Mouse (Mus musculus) liver, postnatal 0 days (tissue): ENCODE measurements around the gene Amz1. TPM values are rescaled to one million over a fixed set of nuclear protein-coding genes. Genes with fewer than 3 reads are reported as not detected.

Source experiments
- ATAC-seq: fragments of 200-750 bp; cut with Nextera tagmentation; 2 replicates; pipeline ENCODE4 v1.8.0; 2017; ENCODE audit warnings: mild to moderate bottlenecking, moderate library complexity
- DNase-seq: peaks from one replicate; pipeline ENCODE4 v3.0.0-alpha.2; 2016
- H3K27ac ChIP-seq: fragments of 300-500 bp; sonication (generic); 2 replicates; pipeline ENCODE4 v1.5.1; 2014; ENCODE audit warnings: antibody characterized with exemption, moderate library complexity, mild to moderate bottlenecking, low read depth
- H3K27me3 ChIP-seq: fragments of 300-500 bp; sonication (generic); 2 replicates; pipeline ENCODE4 v1.6.1; 2014; ENCODE audit warnings: low read length, control low read depth, mixed read lengths; ENCODE audit not compliant: insufficient read depth
- H3K36me3 ChIP-seq: fragments of 300-500 bp; sonication (generic); replicated peaks from 2 replicates; pipeline ENCODE4 v1.6.1; 2014; ENCODE audit warnings: mild to moderate bottlenecking, control low read depth, low read length, moderate library complexity, mixed read lengths; ENCODE audit not compliant: insufficient read depth
- H3K4me1 ChIP-seq: fragments of 300-500 bp; sonication (generic); 2 replicates; pipeline ENCODE4 v1.6.1; 2014; ENCODE audit warnings: antibody characterized with exemption, mild to moderate bottlenecking, control low read depth; ENCODE audit not compliant: insufficient read depth
- H3K4me2 ChIP-seq: fragments of 300-500 bp; sonication (generic); 2 replicates; pipeline ENCODE4 v1.6.1; 2014; ENCODE audit warnings: low read depth, mild to moderate bottlenecking, low read length, moderate library complexity, mixed read lengths
- H3K4me3 ChIP-seq: fragments of 300-500 bp; sonication (generic); 2 replicates; pipeline ENCODE4 v1.5.1; 2014; ENCODE audit warnings: low read depth, low read length
- H3K9ac ChIP-seq: fragments of 300-500 bp; sonication (generic); replicated peaks from 2 replicates; pipeline ENCODE4 v1.6.1; 2014; ENCODE audit warnings: mild to moderate bottlenecking, moderate library complexity
- H3K9me3 ChIP-seq: fragments of 300-500 bp; sonication (generic); 2 replicates; pipeline ENCODE4 v1.6.1; 2016; ENCODE audit warnings: mild to moderate bottlenecking, control low read depth, low read length, mixed read lengths
- CTCF ChIP-seq: sonication (generic); IDR thresholded peaks from 2 replicates; pipeline ENCODE4 v1.5.1; 2016; ENCODE audit warnings: antibody characterized with exemption, low read depth
- EP300 ChIP-seq: IDR thresholded peaks from 2 replicates; pipeline ENCODE4 v1.6.1; 2016; ENCODE audit warnings: antibody characterized with exemption, low read depth, mild to moderate bottlenecking
- WGBS: fragments of 180-500 bp; shearing (Covaris S2); extraction: QIAGEN DNeasy Blood & Tissue Kit; methylation state at CpG from one replicate; pipeline ENCODE4 v1.1.7; 2014; ENCODE audit not compliant: insufficient replicate concordance; 5-methylcytosine and 5-hydroxymethylcytosine counted together
- polyA plus RNA-seq: library from polyadenylated mRNA; unstranded; fragments of >200 nt; fragmentation: Nextera tagmentation; extraction: Ambion mirVana; gene quantifications from 2 replicates; pipeline ENCODE4 v1.2.1, GENCODE M21; 2015

Gene Amz1
- polyA plus RNA-seq, 1 experiment from 2014 or later, result 2.2 TPM

GRCm38 (mm10) chr5:140790937-140791877 is 67.3 kb downstream of the Amz1 start:
- ATAC-seq, result peak; percentile 53
- H3K9ac ChIP-seq, result 0 out of 2 replicates have a peak overlapping the region, but pooled peaks have one; percentile 6
- no peaks in the 10 kb centered on the region for H3K27me3 ChIP-seq
- H3K4me1 ChIP-seq, result peaks cover 67% of the 10 kb centered on the region
- WGBS, result 45% methylated on average over 9 of the region's 9 CpGs
- H3K4me2 ChIP-seq, result no peak overlapping the region
- H3K9me3 ChIP-seq, result no peaks in the 10 kb centered on the region
- no peaks in the 10 kb centered on the region for H3K36me3 ChIP-seq
- H3K27ac ChIP-seq, result peak overlapping the region; percentile 87
- H3K4me3 ChIP-seq, result no peak overlapping the region
- peak; percentile 76 for DNase-seq
- TF ChIP-seq CTCF, result no peak
- TF ChIP-seq EP300, result no peak

- 47% methylated on average over 5 of the region's 5 CpGs for WGBS
- Histone ChIP-seq H3K9me3 (no peaks in the 10 kb centered on the region), H3K9ac (no peak overlapping the region), H3K27ac (peak overlapping the region; percentile 59; the same call in 1 of the 2 replicates), H3K4me1 (peaks cover 75% of the 10 kb centered on the region), H3K36me3 (no peaks in the 10 kb centered on the region), H3K4me3 (no peak overlapping the region), H3K4me2 (no peak overlapping the region), H3K27me3 (no peaks in the 10 kb centered on the region)
- no peak for TF ChIP-seq EP300
- TF ChIP-seq CTCF, result no peak
- DNase-seq (no peak), ATAC-seq (no peak)
These were observed 68.3 kb downstream of the Amz1 start for GRCm38 (mm10) chr5:140792233-140792632.

- Histone ChIP-seq H3K27me3 (no peaks in the 10 kb centered on the region), H3K27ac (peak overlapping the region; percentile 87), H3K4me1 (peaks cover 81% of the 10 kb centered on the region), H3K4me2 (no peak overlapping the region), H3K4me3 (no peak overlapping the region), H3K9me3 (no peaks in the 10 kb centered on the region), H3K9ac (peak overlapping the region; percentile 0; the same call in 1 of the 2 replicates), H3K36me3 (no peaks in the 10 kb centered on the region)
- DNase-seq (no peak), ATAC-seq (peak; percentile 26)
- TF ChIP-seq EP300, result no peak
- no peak for TF ChIP-seq CTCF
- 38% methylated on average over 3 of the region's 3 CpGs for WGBS
These were observed 70.8 kb downstream of the Amz1 start for GRCm38 (mm10) chr5:140794753-140795152.

DNA sequence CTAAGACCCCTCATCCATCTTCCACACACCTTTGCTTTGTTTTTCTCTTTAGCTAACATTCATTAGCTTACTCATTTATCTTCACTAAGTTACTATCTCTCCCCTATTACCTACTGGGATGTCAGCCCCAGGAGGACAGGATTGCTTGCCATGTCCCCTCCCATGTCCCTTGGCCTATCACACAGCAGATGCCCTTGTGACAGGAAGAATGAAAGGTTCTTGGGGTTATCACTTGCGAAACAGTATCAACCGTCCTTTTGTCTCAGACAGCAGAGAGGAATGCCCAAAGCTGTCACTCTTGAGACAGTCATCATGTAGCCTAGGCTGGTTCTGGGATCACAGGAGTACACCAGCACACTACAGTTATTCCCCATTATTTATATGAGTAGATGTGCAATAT is 71.2 kb downstream of the Amz1 start:
- H3K9ac ChIP-seq, result 0 out of 2 replicates have a peak overlapping the region, but pooled peaks have one; percentile 0
- H3K9me3 ChIP-seq, result no peaks in the 10 kb centered on the region
- TF ChIP-seq EP300, result peak; percentile 96
- no peak for TF ChIP-seq CTCF
- no peaks in the 10 kb centered on the region for H3K27me3 ChIP-seq
- peak overlapping the region; percentile 87 for H3K27ac ChIP-seq
- 16% methylated on average over 2 of the region's 2 CpGs for WGBS
- no peaks in the 10 kb centered on the region for H3K36me3 ChIP-seq
- H3K4me2 ChIP-seq, result no peak overlapping the region
- H3K4me1 ChIP-seq, result peaks cover 77% of the 10 kb centered on the region
- DNase-seq (peak; percentile 47), ATAC-seq (peak; percentile 89)
- no peak overlapping the region for H3K4me3 ChIP-seq

DNA sequence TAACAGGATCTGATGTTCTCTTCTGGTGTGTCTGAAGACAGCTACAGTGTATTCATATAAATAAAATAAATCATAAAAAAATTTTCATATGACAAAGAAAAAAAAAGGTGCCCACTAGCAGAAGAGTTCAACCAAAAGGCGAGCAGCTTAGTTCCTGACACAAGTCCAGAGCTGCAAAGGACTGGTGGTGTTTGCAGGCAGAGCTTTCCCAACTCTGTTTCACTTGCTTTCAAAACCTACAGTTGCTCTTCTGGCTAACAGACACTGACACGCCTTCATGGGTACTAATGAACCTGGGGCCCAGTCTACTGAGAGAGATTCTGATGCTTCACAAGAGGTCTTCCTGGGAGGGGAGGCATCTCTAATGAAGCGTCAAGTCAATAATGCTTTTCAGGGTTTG is 72.1 kb downstream of the Amz1 start:
- H3K9me3 ChIP-seq, result no peaks in the 10 kb centered on the region
- ATAC-seq (no peak), DNase-seq (no peak)
- peak overlapping the region; percentile 87 for H3K27ac ChIP-seq
- H3K36me3 ChIP-seq, result no peaks in the 10 kb centered on the region
- WGBS, result 54% methylated on average over 3 of the region's 3 CpGs
- H3K9ac ChIP-seq, result no peak overlapping the region
- H3K4me3 ChIP-seq, result no peak overlapping the region
- TF ChIP-seq EP300 (no peak), CTCF (no peak)
- H3K4me2 ChIP-seq, result no peak overlapping the region
- H3K27me3 ChIP-seq, result no peaks in the 10 kb centered on the region
- peaks cover 69% of the 10 kb centered on the region for H3K4me1 ChIP-seq

GRCm38 (mm10) chr5:140798158-140798557 is 74.2 kb downstream of the Amz1 start:
- Histone ChIP-seq H3K36me3 (no peaks in the 10 kb centered on the region), H3K27ac (peak overlapping the region; percentile 44), H3K4me2 (peak overlapping the region; percentile 2; the same call in 1 of the 2 replicates), H3K4me1 (peaks cover 60% of the 10 kb centered on the region), H3K9ac (no peak overlapping the region), H3K27me3 (no peaks in the 10 kb centered on the region), H3K9me3 (no peaks in the 10 kb centered on the region), H3K4me3 (no peak overlapping the region)
- DNase-seq (no peak), ATAC-seq (0 out of 2 replicates have a peak, but pooled peaks have one; percentile 6)
- WGBS, result 54% methylated on average over 7 of the region's 7 CpGs
- no peak for TF ChIP-seq EP300
- no peak for TF ChIP-seq CTCF
